ENCODE assay signal across 9 mouse cellular contexts in the genomic region with DNA sequence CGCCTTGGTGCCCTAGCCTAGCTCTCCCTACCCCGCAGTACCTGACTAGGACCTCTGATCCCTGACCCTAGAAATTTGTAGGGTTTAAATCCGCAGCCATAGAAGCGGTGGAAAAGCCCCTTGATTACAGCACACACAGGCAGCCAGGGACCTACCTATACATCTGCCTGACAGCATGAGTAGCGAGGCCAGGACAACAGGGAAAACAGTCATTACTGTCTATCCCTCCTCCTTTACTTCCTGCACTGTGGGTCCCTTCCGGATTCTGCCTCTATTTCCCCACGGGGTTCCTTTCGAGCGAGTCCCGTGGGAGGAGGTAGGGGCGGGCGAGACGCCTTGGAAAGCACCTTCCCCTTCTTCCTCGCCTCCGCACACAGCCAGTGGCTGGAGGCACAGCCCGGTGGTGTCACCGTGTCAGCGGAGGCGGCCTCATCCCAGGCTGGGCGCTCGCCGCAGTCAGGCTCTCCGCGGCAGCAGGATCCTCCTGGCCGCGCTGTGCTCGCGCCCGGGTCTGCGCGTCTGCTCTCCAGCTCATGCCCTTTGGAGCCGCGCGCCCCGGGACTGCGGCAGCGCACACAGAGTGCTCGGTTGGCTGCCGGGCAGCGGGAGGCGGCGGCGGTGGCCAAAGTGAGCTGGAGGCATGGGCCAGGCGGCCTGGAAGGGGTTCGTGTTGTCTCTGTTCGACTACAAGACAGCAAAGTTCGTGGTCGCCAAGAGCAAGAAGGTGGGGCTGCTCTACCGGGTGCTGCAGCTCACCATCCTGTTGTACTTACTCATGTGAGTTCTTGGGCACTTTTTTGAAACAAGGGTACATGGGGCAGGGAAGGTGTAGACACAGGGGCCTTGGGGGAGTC. TPM values are rescaled to one million over a fixed set of nuclear protein-coding genes. Genes with fewer than 3 reads are reported as not detected.
DNase-seq lines count a peak whose midpoint lies in the region; ATAC-seq lines count a peak whose summit lies in the region.
"Had no signal": no experiment of that assay in that cellular context is flagged by ENCODE, and none has a peak within 500 bp of the region (broad histone marks: within the 10 kb centered on the region; RNA-seq: fewer than 3 reads in every experiment).

A gene (plus strand): TSS at position 465 of the 854 bp plus-strand sequence.

- WGBS in forebrain, embryonic 11.5 days = 3% methylated on average over 47 of the region's 49 CpGs
- 2% methylated on average over 49 of the region's 49 CpGs for WGBS in hindbrain, embryonic 10.5 days
- WGBS in limb, embryonic 12.5 days = 2% methylated on average over 49 of the region's 49 CpGs
- 3% methylated on average over 49 of the region's 49 CpGs for WGBS in midbrain, embryonic 13.5 days

- H3K4me1 ChIP-seq in forebrain, embryonic 11.5 days (replicated peaks; ENCODE audit: control insufficient read depth, insufficient read depth, low read length) = 0 out of 2 replicates have a peak, but pooled peaks cover 3% of the 10 kb centered on the region
- H3K4me1 ChIP-seq in hindbrain, embryonic 10.5 days (replicated peaks) = peaks cover 16% of the 10 kb centered on the region
- peaks cover 9% of the 10 kb centered on the region; the same call in 1 of the 2 replicates for H3K4me1 ChIP-seq in limb, embryonic 12.5 days (replicated peaks)
- H3K4me1 ChIP-seq in midbrain, embryonic 13.5 days (replicated peaks) = peaks cover 11% of the 10 kb centered on the region

- no peak within 1 kb of the TSS for H3K27ac ChIP-seq in forebrain, embryonic 11.5 days (ENCODE audit: low read depth, low read length)
- H3K27ac ChIP-seq in hindbrain, embryonic 10.5 days = no peak within 1 kb of the TSS
- no peak within 1 kb of the TSS for H3K27ac ChIP-seq in limb, embryonic 12.5 days
- no peak within 1 kb of the TSS for H3K27ac ChIP-seq in midbrain, embryonic 13.5 days
- H3K27ac ChIP-seq: macrophage had no signal

- H3K36me3 ChIP-seq in forebrain, embryonic 11.5 days (ENCODE audit: control insufficient read depth, insufficient read depth, low read length) = no peaks in the 10 kb centered on the region
- no peaks in the 10 kb centered on the region for H3K36me3 ChIP-seq in hindbrain, embryonic 10.5 days
- no peaks in the 10 kb centered on the region for H3K36me3 ChIP-seq in limb, embryonic 12.5 days
- no peaks in the 10 kb centered on the region for H3K36me3 ChIP-seq in midbrain, embryonic 13.5 days

- ATAC-seq in cerebellum, adult (ENCODE audit: insufficient number of reproducible peaks, low FRiP score, low TSS enrichment) = peak; percentile 49; the same call in 1 of the 2 replicates
- no peak for ATAC-seq in forebrain, embryonic 11.5 days (replicated peaks; ENCODE audit: low FRiP score)
- ATAC-seq in limb, embryonic 12.5 days (ENCODE audit: insufficient number of reproducible peaks, insufficient read depth, low FRiP score, low TSS enrichment, low read depth) = no peak
- peak; percentile 60 for ATAC-seq in midbrain, embryonic 13.5 days

- peaks cover 15% of the 10 kb centered on the region for H3K27me3 ChIP-seq in forebrain, embryonic 11.5 days (ENCODE audit: control insufficient read depth, insufficient read depth, low read length)
- peaks cover 38% of the 10 kb centered on the region for H3K27me3 ChIP-seq in hindbrain, embryonic 10.5 days (ENCODE audit: insufficient read depth, poor library complexity, severe bottlenecking)
- H3K27me3 ChIP-seq in limb, embryonic 12.5 days = peaks cover 54% of the 10 kb centered on the region
- peaks cover 36% of the 10 kb centered on the region for H3K27me3 ChIP-seq in midbrain, embryonic 13.5 days

- DNase-seq in cerebellum, adult 8-10 months = no peak
- peak; percentile 77 for DNase-seq in Muller cell, postnatal 12 days (ENCODE audit: inconsistent ontology term)
- peak; percentile 61 for DNase-seq in forebrain, embryonic 11.5 days (ENCODE audit: low spot score)
- peak; percentile 52 for DNase-seq in hindbrain, embryonic 10.5 days (ENCODE audit: low spot score)
- no peak for DNase-seq in layer of hippocampus, adult 18-20 months (ENCODE audit: low spot score in 2 of 2)

- H3K9ac ChIP-seq in forebrain, embryonic 11.5 days (ENCODE audit: low read length) = peak within 1 kb of the TSS; percentile 2; the same call in 1 of the 2 replicates
- peak within 1 kb of the TSS; percentile 56 for H3K9ac ChIP-seq in limb, embryonic 12.5 days (replicated peaks)
- H3K9ac ChIP-seq in midbrain, embryonic 13.5 days (replicated peaks) = peak within 1 kb of the TSS; percentile 60

- no peaks in the 10 kb centered on the region for H3K9me3 ChIP-seq in forebrain, embryonic 11.5 days (ENCODE audit: control insufficient read depth, low read length)
- no peaks in the 10 kb centered on the region for H3K9me3 ChIP-seq in hindbrain, embryonic 10.5 days
- H3K9me3 ChIP-seq in limb, embryonic 12.5 days = no peaks in the 10 kb centered on the region
- H3K9me3 ChIP-seq in midbrain, embryonic 13.5 days = no peaks in the 10 kb centered on the region

- H3K4me2 ChIP-seq in forebrain, embryonic 11.5 days (ENCODE audit: low read depth, low read length, severe bottlenecking) = peak within 1 kb of the TSS; percentile 63
- H3K4me2 ChIP-seq in limb, embryonic 12.5 days = peak within 1 kb of the TSS; percentile 89
- peak within 1 kb of the TSS; percentile 71 for H3K4me2 ChIP-seq in midbrain, embryonic 13.5 days (replicated peaks)

- peak within 1 kb of the TSS; percentile 30 for H3K4me3 ChIP-seq in forebrain, embryonic 11.5 days (ENCODE audit: low read depth, low read length)
- H3K4me3 ChIP-seq in hindbrain, embryonic 10.5 days = peak within 1 kb of the TSS; percentile 55
- peak within 1 kb of the TSS; percentile 49 for H3K4me3 ChIP-seq in limb, embryonic 12.5 days (replicated peaks)
- peak within 1 kb of the TSS; percentile 43 for H3K4me3 ChIP-seq in midbrain, embryonic 13.5 days (replicated peaks)

RNA-seq across cellular contexts. Expression of the gene that starts here (rescaled TPM):
- polyA plus RNA-seq in forebrain, embryonic 11.5 days (2014; fragmentation: Nextera tagmentation; extraction: Ambion mirVana) = 0.12 TPM in 1 of 2 replicates, not detected in the other
- polyA plus RNA-seq in hindbrain, embryonic 10.5 days (2016; fragmentation: Nextera tagmentation; extraction: Ambion mirVana) = 0.10 and 0.32 TPM in 2 replicates
- polyA plus RNA-seq in limb, embryonic 12.5 days (2016; fragmentation: Nextera tagmentation; extraction: Ambion mirVana) = 0.21 and 0.26 TPM in 2 replicates
- polyA plus RNA-seq in midbrain, embryonic 13.5 days (2015; fragmentation: Nextera tagmentation; extraction: Ambion mirVana) = 0.20 and 0.31 TPM in 2 replicates
- 1 to 10 TPM; 1.4 to 2.5 TPM for total RNA-seq in layer of hippocampus, adult 18-20 months (2021)

Comparison
In these comparisons a context has a peak if more than half of its experiments do, and no peak if none do; other contexts are left out.
1. Peak in DNase-seq, H3K4me3 ChIP-seq, H3K9ac ChIP-seq and H3K4me2 ChIP-seq in forebrain, embryonic 11.5 days; RNA of the gene not detected or under 1 TPM.
2. Peak in DNase-seq and H3K4me3 ChIP-seq in hindbrain, embryonic 10.5 days; RNA of the gene not detected or under 1 TPM.
3. Peak in ATAC-seq, H3K4me3 ChIP-seq, H3K9ac ChIP-seq and H3K4me2 ChIP-seq in midbrain, embryonic 13.5 days; RNA of the gene not detected or under 1 TPM.
4. H3K9ac ChIP-seq: peak in every context shown above with its lines; median percentile 60 in midbrain, embryonic 13.5 days; 56 in limb, embryonic 12.5 days; 2 in forebrain, embryonic 11.5 days.